Mouse (Mus musculus) forebrain, embryonic 15.5 days (tissue): ENCODE data around the gene Adgrv1. TPM values are rescaled to one million over a fixed set of nuclear protein-coding genes. Genes with fewer than 3 reads are reported as not detected.

ENCODE experiments used
- ATAC-seq: fragments of 200-750 bp; cut with Nextera tagmentation; replicated peaks from 2 replicates; pipeline ENCODE4 v1.8.0; 2017; ENCODE audit warnings: mild to moderate bottlenecking, moderate TSS enrichment, moderate library complexity
- H3K27ac ChIP-seq: fragments of 300-500 bp; sonication (generic); replicated peaks from 2 replicates; pipeline ENCODE4 v1.5.1; 2015; ENCODE audit warnings: mild to moderate bottlenecking, inconsistent platforms
- H3K27me3 ChIP-seq: fragments of 300-500 bp; sonication (generic); 2 replicates; pipeline ENCODE4 v1.6.1; 2015; ENCODE audit warnings: inconsistent platforms
- H3K36me3 ChIP-seq: fragments of 300-500 bp; sonication (generic); 2 replicates; pipeline ENCODE4 v1.6.1; 2015; ENCODE audit warnings: mild to moderate bottlenecking, inconsistent platforms
- H3K4me1 ChIP-seq: fragments of 300-500 bp; sonication (generic); 2 replicates; pipeline ENCODE4 v1.6.1; 2015; ENCODE audit warnings: inconsistent platforms
- H3K4me2 ChIP-seq: fragments of 300-500 bp; sonication (generic); replicated peaks from 2 replicates; pipeline ENCODE4 v1.6.1; 2015; ENCODE audit warnings: mild to moderate bottlenecking, inconsistent platforms
- H3K4me3 ChIP-seq: fragments of 300-500 bp; sonication (generic); 2 replicates; pipeline ENCODE4 v1.5.1; 2015; ENCODE audit warnings: mild to moderate bottlenecking, inconsistent platforms
- H3K9ac ChIP-seq: fragments of 300-500 bp; sonication (generic); replicated peaks from 2 replicates; pipeline ENCODE4 v1.6.1; 2015; ENCODE audit warnings: mild to moderate bottlenecking, inconsistent platforms
- H3K9me3 ChIP-seq: fragments of 300-500 bp; sonication (generic); 2 replicates; pipeline ENCODE4 v1.6.1; 2016; ENCODE audit warnings: inconsistent platforms
- WGBS: fragments of 180-500 bp; shearing (Covaris S2); methylation state at CpG from one replicate; pipeline ENCODE4 v1.1.7; 2015; ENCODE audit warnings: mixed read lengths; 5-methylcytosine and 5-hydroxymethylcytosine counted together
- polyA plus RNA-seq: library from polyadenylated mRNA; unstranded; fragments of >200 nt; fragmentation: Nextera tagmentation; extraction: Ambion mirVana; gene quantifications from 2 replicates; pipeline ENCODE4 v1.2.1, GENCODE M21; 2015

Adgrv1 gene
- polyA plus RNA-seq, 1 experiment from 2014 or later = 17.3 TPM

- 69% methylated on average over 1 of the region's 1 CpGs for WGBS
- no peak overlapping the region for H3K4me3 ChIP-seq
- ATAC-seq = no peak
- H3K9me3 ChIP-seq = 0 out of 2 replicates have a peak, but pooled peaks cover 7% of the 10 kb centered on the region
- no peaks in the 10 kb centered on the region for H3K36me3 ChIP-seq
- H3K4me2 ChIP-seq = no peak overlapping the region
- H3K9ac ChIP-seq = no peak overlapping the region
- H3K27ac ChIP-seq = no peak overlapping the region
- H3K4me1 ChIP-seq = no peaks in the 10 kb centered on the region
- no peaks in the 10 kb centered on the region for H3K27me3 ChIP-seq
Measured at GRCm38 (mm10) chr13:81211436-81211835, 421.5 kb downstream of the Adgrv1 start.

GRCm38 (mm10) chr13:81210516-81210915 lies 422.4 kb downstream of the Adgrv1 start:
- H3K36me3 ChIP-seq = no peaks in the 10 kb centered on the region
- H3K27me3 ChIP-seq = no peaks in the 10 kb centered on the region
- no peak for ATAC-seq
- H3K4me2 ChIP-seq = no peak overlapping the region
- H3K27ac ChIP-seq = no peak overlapping the region
- H3K4me3 ChIP-seq = no peak overlapping the region
- H3K9me3 ChIP-seq = 0 out of 2 replicates have a peak, but pooled peaks cover 7% of the 10 kb centered on the region
- H3K4me1 ChIP-seq = no peaks in the 10 kb centered on the region
- H3K9ac ChIP-seq = no peak overlapping the region
- 96% methylated on average over 2 of the region's 2 CpGs for WGBS

DNA sequence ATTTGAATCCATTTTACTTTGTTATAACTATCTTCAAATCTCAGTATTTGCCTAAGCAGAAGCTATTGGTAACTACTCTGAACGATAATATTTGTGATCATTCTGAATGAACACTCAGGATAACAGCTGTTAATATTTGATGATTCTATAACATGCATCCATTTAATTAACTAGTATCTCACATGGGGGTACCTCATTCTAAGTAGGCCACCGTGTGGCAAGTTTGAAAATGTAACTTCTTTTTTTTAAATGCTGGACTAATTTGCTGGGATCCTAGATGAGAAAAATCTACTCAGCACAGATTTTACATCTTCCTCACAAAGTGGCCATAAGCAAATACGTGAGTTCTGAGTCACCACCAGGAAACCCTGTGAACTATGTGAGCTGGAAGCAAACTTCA lies 423.1 kb downstream of the Adgrv1 start:
- no peak overlapping the region for H3K27ac ChIP-seq
- no peaks in the 10 kb centered on the region for H3K4me1 ChIP-seq
- H3K4me2 ChIP-seq = no peak overlapping the region
- no peak overlapping the region for H3K4me3 ChIP-seq
- H3K9ac ChIP-seq = no peak overlapping the region
- no peaks in the 10 kb centered on the region for H3K27me3 ChIP-seq
- WGBS = 91% methylated on average over 3 of the region's 3 CpGs
- 0 out of 2 replicates have a peak, but pooled peaks cover 7% of the 10 kb centered on the region for H3K9me3 ChIP-seq
- no peak for ATAC-seq
- no peaks in the 10 kb centered on the region for H3K36me3 ChIP-seq

DNA sequence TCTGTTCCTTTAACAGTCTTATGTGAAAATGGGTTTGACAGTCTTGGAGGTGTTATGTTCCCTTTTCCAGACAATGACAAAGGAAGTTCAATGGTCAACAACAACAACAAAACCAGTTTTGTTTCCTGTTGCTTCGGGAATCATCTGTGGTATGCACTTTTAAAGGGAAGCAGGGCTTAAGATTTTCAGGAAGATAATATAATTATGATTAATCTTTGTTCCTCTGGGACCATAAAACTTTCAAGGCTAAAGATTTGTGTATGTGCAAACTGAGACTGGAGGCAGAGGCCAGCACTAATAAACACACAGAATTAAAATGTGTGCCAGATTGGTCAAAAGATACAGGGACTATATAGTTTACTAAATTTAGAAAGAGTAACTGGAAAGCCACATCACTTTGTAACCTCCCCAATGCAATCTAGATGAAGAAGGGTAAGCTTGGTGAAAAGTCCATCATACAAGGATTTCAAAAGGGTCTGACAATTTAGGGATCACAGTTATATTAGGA lies 424.8 kb downstream of the Adgrv1 start:
- Histone ChIP-seq H3K4me1 (no peaks in the 10 kb centered on the region), H3K27me3 (no peaks in the 10 kb centered on the region), H3K27ac (no peak overlapping the region), H3K36me3 (no peaks in the 10 kb centered on the region), H3K4me2 (no peak overlapping the region), H3K9ac (no peak overlapping the region), H3K4me3 (no peak overlapping the region), H3K9me3 (0 out of 2 replicates have a peak, but pooled peaks cover 1% of the 10 kb centered on the region)
- 88% methylated on average over 1 of the region's 1 CpGs for WGBS
- ATAC-seq = no peak

DNA sequence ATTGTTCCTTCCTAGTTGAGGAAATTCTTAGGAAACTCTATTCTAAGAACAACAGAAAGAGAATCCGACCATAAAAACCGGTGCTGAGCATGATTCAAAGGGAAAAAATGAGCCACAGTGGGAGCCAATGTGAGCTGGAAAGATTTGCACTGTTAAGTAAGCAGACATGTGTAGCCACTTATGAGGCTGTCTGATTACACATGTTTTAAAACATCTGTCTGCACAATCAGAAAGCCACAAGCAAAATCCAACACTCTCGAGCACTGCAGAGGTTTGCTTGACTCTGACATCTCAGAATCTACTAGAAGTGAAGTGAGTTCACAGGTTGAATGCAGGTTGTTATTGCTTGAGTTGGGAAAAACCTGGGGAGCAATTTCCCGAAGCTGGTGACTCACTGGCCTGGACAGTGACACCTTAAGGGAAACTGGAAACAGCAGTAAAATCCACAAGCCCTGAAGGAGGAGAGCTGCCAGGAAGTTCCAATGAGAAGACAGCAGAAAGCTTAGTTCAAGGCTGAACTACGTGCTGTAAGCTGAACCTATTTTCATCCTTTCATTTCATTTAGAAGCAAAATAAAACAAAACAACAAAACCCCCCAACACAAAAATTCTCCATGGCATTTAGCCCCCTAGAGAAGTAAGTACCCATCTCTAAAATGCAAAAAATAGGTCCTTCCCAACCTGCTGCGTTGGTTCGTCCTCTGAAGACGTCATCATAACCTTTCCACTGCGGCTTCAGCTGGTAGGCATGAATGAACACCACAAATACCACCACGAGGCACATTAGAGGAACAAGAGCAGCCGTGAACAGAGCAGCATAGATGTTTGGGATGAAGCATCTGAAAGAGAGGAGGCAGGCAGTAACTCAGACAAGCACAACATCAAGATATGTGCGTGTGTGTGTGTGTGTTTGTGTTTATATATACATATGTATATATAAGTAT lies 450.7 kb downstream of the Adgrv1 start:
- Histone ChIP-seq H3K4me3 (no peak overlapping the region), H3K9me3 (no peaks in the 10 kb centered on the region), H3K9ac (no peak overlapping the region), H3K27ac (no peak overlapping the region), H3K4me2 (no peak overlapping the region), H3K27me3 (no peaks in the 10 kb centered on the region), H3K4me1 (no peaks in the 10 kb centered on the region), H3K36me3 (no peaks in the 10 kb centered on the region)
- 84% methylated on average over 12 of the region's 12 CpGs for WGBS
- no peak for ATAC-seq

DNA sequence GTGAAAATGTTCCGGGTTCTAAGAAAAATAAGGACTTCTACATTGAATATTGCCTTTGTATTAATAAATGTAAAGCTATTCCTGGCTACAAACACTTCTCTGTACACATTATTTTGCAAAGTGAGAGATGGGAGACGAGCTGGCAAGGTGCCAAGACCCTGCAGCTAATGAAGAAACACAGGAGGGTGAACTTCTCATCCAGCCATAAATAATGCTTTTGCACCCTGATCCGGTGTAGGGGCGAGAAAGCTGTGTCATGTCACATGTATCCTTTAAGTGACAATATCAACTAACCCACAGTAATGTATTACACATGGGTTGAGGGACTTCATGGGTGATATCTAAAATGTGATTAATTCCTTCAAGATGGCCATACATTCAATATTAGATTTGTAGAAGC lies 451.5 kb downstream of the Adgrv1 start:
- ATAC-seq = no peak
- 33% methylated on average over 4 of the region's 4 CpGs for WGBS
- no peak overlapping the region for H3K27ac ChIP-seq

DNA sequence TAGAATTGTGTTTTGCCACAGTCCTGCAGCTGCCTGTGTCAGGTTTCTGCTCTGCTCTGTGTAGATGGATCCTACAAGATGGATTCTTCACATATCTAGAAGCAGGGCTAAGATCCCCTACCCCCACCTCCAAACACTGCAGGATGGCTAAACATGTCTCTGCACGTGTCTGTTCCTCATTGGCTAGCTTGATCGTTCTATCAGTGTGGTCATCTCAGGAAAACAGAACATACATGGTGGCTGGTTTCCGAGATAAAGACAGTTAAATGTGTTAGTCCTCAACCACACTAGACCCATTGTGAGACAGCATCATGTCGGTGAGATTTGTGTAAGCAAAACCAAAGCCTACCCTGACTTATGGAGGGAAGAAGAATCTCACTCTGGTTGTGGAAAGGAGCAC lies 456.1 kb downstream of the Adgrv1 start:
- no peak for ATAC-seq
- Histone ChIP-seq H3K27me3 (no peaks in the 10 kb centered on the region), H3K4me2 (no peak overlapping the region), H3K4me3 (no peak overlapping the region), H3K9ac (no peak overlapping the region), H3K27ac (no peak overlapping the region), H3K9me3 (no peaks in the 10 kb centered on the region), H3K36me3 (no peaks in the 10 kb centered on the region), H3K4me1 (no peaks in the 10 kb centered on the region)
- WGBS = 93% methylated on average over 4 of the region's 4 CpGs

More for the DNA sequence above, 451.5 kb downstream of the Adgrv1 start:
- no peaks in the 10 kb centered on the region for H3K36me3 ChIP-seq
- no peak overlapping the region for H3K4me3 ChIP-seq
- H3K9me3 ChIP-seq = no peaks in the 10 kb centered on the region
- no peaks in the 10 kb centered on the region for H3K27me3 ChIP-seq
- no peak overlapping the region for H3K4me2 ChIP-seq
- H3K9ac ChIP-seq = no peak overlapping the region
- H3K4me1 ChIP-seq = no peaks in the 10 kb centered on the region

DNA sequence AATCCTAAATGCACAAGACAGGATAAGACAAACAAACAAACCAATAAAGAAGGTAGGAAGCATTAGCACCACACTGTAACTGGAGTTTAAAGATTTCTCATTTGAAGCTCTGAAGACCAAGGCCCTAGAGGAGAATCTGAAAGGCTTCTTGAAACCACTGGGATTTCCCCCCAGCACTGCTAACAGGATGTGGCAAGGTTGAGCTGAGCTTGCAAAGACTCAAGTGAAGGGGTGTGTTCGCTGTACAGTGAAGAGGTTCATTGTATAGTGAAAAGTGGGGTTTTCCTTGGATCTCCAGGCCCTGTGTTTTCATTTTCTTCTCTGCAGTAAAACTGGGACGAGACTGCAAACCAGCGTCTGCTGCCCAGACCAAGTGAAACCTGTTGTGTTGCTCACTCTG lies 456.9 kb downstream of the Adgrv1 start:
- Histone ChIP-seq H3K9me3 (no peaks in the 10 kb centered on the region), H3K4me3 (no peak overlapping the region), H3K9ac (no peak overlapping the region), H3K27ac (no peak overlapping the region), H3K27me3 (no peaks in the 10 kb centered on the region), H3K36me3 (no peaks in the 10 kb centered on the region), H3K4me2 (no peak overlapping the region), H3K4me1 (no peaks in the 10 kb centered on the region)
- no peak for ATAC-seq
- 93% methylated on average over 3 of the region's 3 CpGs for WGBS

DNA sequence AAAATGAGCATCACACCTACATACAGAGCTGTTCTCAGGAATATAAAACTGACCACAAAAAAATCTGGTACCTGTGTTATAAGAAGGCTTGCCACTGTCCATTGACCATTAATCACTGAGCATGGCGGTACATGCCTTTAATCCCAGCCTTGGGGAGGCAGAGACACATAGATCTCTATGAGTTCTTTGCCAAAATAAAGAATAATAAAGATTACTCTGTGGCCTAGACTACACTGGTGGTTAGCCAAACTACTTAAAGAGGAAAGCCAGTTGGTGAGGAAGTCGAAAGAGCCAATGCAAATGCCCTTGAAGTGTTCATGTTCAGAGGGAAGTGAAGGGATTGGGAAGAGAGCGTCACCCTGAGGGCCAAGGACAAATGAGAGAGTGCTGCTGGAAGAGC lies 461.8 kb downstream of the Adgrv1 start:
- no peaks in the 10 kb centered on the region for H3K36me3 ChIP-seq
- no peak overlapping the region for H3K4me2 ChIP-seq
- H3K4me3 ChIP-seq = no peak overlapping the region
- no peaks in the 10 kb centered on the region for H3K9me3 ChIP-seq
- no peaks in the 10 kb centered on the region for H3K4me1 ChIP-seq
- ATAC-seq = no peak
- no peak overlapping the region for H3K9ac ChIP-seq
- no peak overlapping the region for H3K27ac ChIP-seq
- 90% methylated on average over 3 of the region's 3 CpGs for WGBS
- H3K27me3 ChIP-seq = no peaks in the 10 kb centered on the region

DNA sequence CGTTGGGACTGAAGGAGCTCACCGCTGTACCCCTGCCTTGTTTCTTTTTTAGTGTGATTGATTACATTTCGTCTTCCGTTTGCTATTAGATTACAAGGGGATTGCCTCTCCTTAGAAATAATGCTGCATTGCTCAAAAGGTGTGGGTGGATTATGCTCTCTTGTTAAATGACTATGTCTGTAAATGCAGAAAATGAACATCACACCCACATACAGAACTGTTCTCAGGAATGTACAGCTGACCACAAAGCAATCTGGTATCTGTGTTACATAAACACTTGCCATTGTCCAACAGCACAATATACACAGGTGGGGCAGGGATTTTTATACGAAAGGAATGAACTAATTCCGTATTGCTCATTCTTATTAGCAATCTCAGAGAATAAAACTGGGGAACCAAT lies 465.5 kb downstream of the Adgrv1 start:
- no peak for ATAC-seq
- Histone ChIP-seq H3K4me3 (no peak overlapping the region), H3K4me1 (no peaks in the 10 kb centered on the region), H3K9me3 (no peaks in the 10 kb centered on the region), H3K27ac (no peak overlapping the region), H3K4me2 (no peak overlapping the region), H3K9ac (no peak overlapping the region), H3K36me3 (no peaks in the 10 kb centered on the region), H3K27me3 (no peaks in the 10 kb centered on the region)
- 92% methylated on average over 6 of the region's 6 CpGs for WGBS

- ATAC-seq = peak; percentile 85
- Histone ChIP-seq H3K27ac (no peak overlapping the region), H3K4me3 (no peak overlapping the region), H3K9me3 (no peaks in the 10 kb centered on the region), H3K9ac (no peak overlapping the region), H3K36me3 (no peaks in the 10 kb centered on the region), H3K27me3 (no peaks in the 10 kb centered on the region), H3K4me2 (no peak overlapping the region), H3K4me1 (no peaks in the 10 kb centered on the region)
- 63% methylated on average over 2 of the region's 2 CpGs for WGBS
Measured at GRCm38 (mm10) chr13:81159808-81160207, 473.1 kb downstream of the Adgrv1 start.

DNA sequence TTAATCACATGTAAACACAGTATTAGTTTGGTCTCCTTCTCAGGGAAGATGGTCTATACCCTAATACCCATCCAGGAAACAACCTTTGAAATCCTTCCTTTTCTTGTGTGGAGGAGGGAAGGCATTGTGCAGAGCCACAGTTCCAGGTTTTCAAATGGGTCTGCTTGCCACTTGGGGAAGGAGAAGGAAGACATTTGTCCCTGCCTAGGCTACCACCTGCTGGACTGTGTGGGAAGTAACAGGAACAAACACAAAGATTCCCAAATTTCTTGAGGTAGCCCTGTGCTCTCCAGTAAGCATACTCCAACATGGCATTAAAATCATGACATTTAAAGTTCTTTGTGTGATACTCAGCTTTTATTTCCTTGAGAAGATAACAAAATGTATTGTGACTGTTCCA lies 477.6 kb downstream of the Adgrv1 start:
- peak; percentile 67 for ATAC-seq
- Histone ChIP-seq H3K27ac (no peak overlapping the region), H3K9me3 (no peaks in the 10 kb centered on the region), H3K9ac (no peak overlapping the region), H3K4me3 (no peak overlapping the region), H3K4me1 (no peaks in the 10 kb centered on the region), H3K4me2 (no peak overlapping the region), H3K36me3 (no peaks in the 10 kb centered on the region), H3K27me3 (no peaks in the 10 kb centered on the region)
